Mouse (Mus musculus) cerebellum, adult 2 months (tissue): ENCODE results near the gene Drc7. TPM values are rescaled to one million over a fixed set of nuclear protein-coding genes. Genes with fewer than 3 reads are reported as not detected.
"Not testable (repeated sequence)": the region's sequence is repeated elsewhere in the genome, so short reads cannot be mapped to it uniquely, and the experiment has no call there.

Experiments used
- DNase-seq, 2 experiments: peaks; one replicate each; pipeline ENCODE4 v3.0.0; 2021
- H3K27ac ChIP-seq: fragments of 200-500 bp; 2 replicates; pipeline ENCODE4 v1.5.1; 2012; ENCODE audit warnings: low read length, control low read depth, inconsistent platforms; ENCODE audit not compliant: insufficient read depth
- H3K27me3 ChIP-seq: fragments of 200-500 bp; 2 replicates; pipeline ENCODE4 v1.6.1; 2012; ENCODE audit warnings: inconsistent platforms, mild to moderate bottlenecking, low read length, moderate library complexity; ENCODE audit not compliant: control insufficient read depth, insufficient read depth
- H3K4me1 ChIP-seq: fragments of 200-500 bp; 2 replicates; pipeline ENCODE4 v1.6.1; 2011; ENCODE audit warnings: low read length; ENCODE audit not compliant: control insufficient read depth, insufficient read depth
- H3K4me3 ChIP-seq: fragments of 200-500 bp; replicated peaks from 2 replicates; pipeline ENCODE3; 2011; ENCODE audit warnings: mild to moderate bottlenecking, low read depth, low read length, control low read depth; ENCODE audit not compliant: insufficient read depth
- CTCF ChIP-seq: fragments of 200-500 bp; IDR thresholded peaks from 2 replicates; pipeline ENCODE4 v1.5.1; 2011; ENCODE audit warnings: low read depth, mild to moderate bottlenecking, control low read depth, low read length, moderate library complexity, borderline replicate concordance; ENCODE audit not compliant: insufficient read depth
- POLR2A ChIP-seq: fragments of 200-500 bp; IDR thresholded peaks from 2 replicates; pipeline ENCODE4 v1.6.1; 2011; ENCODE audit warnings: low read length, control low read depth, borderline replicate concordance; ENCODE audit not compliant: insufficient read depth
- WGBS: fragments of 180-500 bp; shearing (Covaris S2); methylation state at CpG from one replicate; pipeline ENCODE4 v1.1.7; 2018; 5-methylcytosine and 5-hydroxymethylcytosine counted together
- polyA plus RNA-seq: library from polyadenylated mRNA; depleted of rRNA; stranded (reverse); fragments of >200 nt; gene quantifications from 2 replicates; pipeline ENCODE4 v1.2.3, GENCODE M21; 2012

The Drc7 gene
- polyA plus RNA-seq, 1 experiment = 2.2 TPM

DNA sequence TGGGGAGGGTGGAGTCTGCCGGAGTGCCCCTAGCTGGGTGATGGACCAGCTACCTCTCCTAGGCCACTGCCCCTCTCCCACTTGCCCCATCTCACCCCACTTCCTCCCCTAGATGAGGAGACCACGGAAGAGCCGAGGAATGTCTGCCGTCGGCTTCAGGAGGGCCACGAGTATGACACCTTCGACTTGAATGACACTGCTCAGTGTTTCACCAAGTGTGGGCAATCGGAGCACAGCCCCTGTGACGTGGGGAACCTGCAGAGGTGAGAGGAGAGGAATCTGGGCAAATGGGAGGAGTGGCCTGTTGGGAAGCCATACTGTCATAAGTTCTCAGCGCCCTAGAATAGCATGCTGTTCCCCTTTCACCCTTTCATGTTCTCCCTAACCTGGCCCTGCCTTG is 34.1 kb upstream of the Drc7 start:
- no peak overlapping the region for H3K4me3 ChIP-seq
- H3K27me3 ChIP-seq = no peaks in the 10 kb centered on the region
- H3K4me1 ChIP-seq = no peaks in the 10 kb centered on the region
- no peak for TF ChIP-seq CTCF
- TF ChIP-seq POLR2A = no peak
- no peak for DNase-seq
- 85% methylated on average over 10 of the region's 10 CpGs for WGBS
- no peak overlapping the region for H3K27ac ChIP-seq

GRCm38 (mm10) chr8:95023201-95023600 is 31.7 kb upstream of the Drc7 start:
- H3K27ac ChIP-seq = no peak overlapping the region
- 31% methylated on average over 8 of the region's 8 CpGs for WGBS
- no peaks in the 10 kb centered on the region for H3K27me3 ChIP-seq
- H3K4me3 ChIP-seq = no peak overlapping the region
- no peaks in the 10 kb centered on the region for H3K4me1 ChIP-seq
- no peak for TF ChIP-seq POLR2A
- TF ChIP-seq CTCF = no peak
- DNase-seq = no peak

- no peak for DNase-seq
- no peak for TF ChIP-seq CTCF
- TF ChIP-seq POLR2A = no peak
- H3K27ac ChIP-seq = no peak overlapping the region
- H3K4me3 ChIP-seq = no peak overlapping the region
- no peaks in the 10 kb centered on the region for H3K27me3 ChIP-seq
- H3K4me1 ChIP-seq = no peaks in the 10 kb centered on the region
- 80% methylated on average over 4 of the region's 4 CpGs for WGBS
Measured at GRCm38 (mm10) chr8:95024387-95024786, 30.5 kb upstream of the Drc7 start.

GRCm38 (mm10) chr8:95025421-95025820 is 29.5 kb upstream of the Drc7 start:
- WGBS = 70% methylated on average over 2 of the region's 2 CpGs
- no peaks in the 10 kb centered on the region for H3K27me3 ChIP-seq
- TF ChIP-seq CTCF (peak; percentile 46; the same call in 1 of the 2 replicates), POLR2A (no peak)
- no peaks in the 10 kb centered on the region for H3K4me1 ChIP-seq
- H3K27ac ChIP-seq = no peak overlapping the region
- no peak for DNase-seq
- H3K4me3 ChIP-seq = no peak overlapping the region

DNA sequence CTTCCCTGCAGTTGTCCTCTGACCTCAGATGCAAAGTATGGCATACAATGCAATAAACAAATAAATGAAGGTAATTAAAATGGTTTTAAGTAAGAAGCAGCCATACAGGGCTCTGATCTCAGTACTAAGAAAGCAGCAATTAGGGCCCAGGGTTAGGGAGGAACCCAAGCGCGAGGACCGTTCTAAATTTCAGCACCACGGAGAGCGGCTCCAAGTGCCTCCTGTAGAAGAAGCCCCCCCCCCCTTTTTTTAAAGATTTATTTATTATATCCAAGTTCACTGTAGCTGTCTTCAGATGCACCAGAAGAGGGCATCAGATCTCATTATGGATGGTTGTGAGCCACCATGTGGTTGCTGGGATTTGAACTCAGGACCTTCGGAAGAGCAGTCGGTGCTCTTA is 26.5 kb upstream of the Drc7 start:
- DNase-seq, H3K27me3 ChIP-seq, H3K27ac ChIP-seq, H3K4me3 ChIP-seq, H3K4me1 ChIP-seq: not testable (repeated sequence)
- WGBS = 56% methylated on average over 7 of the region's 7 CpGs

DNA sequence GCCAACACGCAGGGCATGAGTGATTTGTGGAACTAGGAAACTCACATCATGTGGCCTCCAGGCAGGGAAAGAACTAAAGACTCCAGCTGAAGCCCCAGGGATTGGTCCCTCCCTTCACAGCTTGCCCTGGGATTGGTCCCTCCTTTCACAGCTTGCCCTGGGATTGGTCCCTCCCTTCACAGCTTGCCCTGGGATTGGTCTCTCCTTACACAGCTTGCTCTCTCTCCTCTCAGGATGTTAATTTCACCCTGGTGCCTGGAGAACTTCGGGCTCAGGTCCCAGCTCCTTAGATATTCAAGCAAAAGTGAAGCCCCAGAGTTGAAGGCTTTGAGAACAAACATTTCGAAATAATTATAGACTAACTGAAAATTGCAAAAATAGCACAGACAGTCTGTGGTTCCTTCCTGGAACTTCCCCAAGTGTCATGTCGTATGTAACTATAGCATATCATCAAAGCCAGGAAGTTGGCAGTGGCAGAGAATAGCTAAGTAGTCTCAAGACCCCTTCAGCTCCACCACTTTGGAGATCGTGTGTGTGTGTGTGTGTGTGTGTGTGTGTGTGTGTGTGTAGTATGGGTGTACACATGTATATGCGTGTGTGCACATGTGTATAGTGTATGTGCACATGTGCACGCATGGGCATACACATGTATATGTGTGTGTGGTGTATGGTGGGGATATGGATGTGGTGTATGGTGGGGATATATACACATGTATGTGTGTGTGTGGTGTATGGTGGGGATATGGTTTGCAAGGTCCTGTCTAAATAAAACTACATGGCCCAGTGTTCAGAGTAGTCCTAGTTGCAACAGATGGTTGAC is 17.6 kb upstream of the Drc7 start:
- no peak for TF ChIP-seq POLR2A
- no peak for TF ChIP-seq CTCF
- Histone ChIP-seq H3K27ac (no peak overlapping the region), H3K27me3 (no peaks in the 10 kb centered on the region), H3K4me3 (no peak overlapping the region), H3K4me1 (no peaks in the 10 kb centered on the region)
- WGBS = 43% methylated on average over 7 of the region's 7 CpGs
- DNase-seq = no peak

DNA sequence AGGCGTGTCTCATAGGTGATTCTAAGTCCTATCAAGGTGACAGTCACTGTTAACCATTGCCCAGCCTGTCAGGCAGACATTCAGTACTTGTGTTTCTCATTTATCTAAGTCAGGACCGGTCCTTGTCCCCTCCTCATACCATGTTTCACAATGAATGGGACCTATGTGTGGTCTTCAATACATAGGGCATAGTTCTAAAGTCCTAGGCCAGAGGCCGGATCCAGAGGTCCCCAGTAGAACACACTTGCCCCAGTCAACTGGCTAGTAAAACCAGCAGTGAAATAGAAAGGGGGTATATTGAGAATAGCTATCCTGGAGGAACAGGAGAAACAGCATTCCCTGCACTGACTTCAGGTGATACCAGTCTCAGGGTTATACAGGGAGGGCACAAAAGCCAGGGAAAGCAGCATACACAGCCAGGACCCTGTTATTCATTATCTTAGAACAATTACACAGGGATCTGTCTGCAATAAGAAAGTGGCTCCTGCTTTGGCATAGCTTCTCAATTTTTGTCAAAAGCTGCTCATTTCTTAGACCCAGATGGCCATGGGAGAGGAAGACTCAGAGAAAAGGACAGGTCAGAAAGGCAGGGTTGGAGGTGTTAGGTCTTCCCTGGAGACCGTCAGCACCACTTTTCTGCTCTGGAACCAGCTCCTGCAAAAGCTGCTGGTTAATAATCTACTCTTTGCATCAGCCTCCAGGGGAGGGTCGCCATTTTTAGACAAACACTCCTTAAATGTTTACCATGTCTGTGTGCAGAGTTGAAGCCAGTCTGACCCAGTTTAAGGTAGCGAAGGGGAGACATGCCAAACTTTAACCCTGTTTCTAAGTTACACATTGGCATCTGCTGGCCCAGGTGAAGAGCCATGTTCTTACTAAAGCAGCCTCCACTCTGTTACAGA is 12.8 kb upstream of the Drc7 start:
- Histone ChIP-seq H3K4me1 (no peaks in the 10 kb centered on the region), H3K4me3 (no peak overlapping the region), H3K27me3 (no peaks in the 10 kb centered on the region; the same call in 1 of the 2 replicates), H3K27ac (no peak overlapping the region)
- 73% methylated on average over 6 of the region's 6 CpGs for WGBS
- no peak for DNase-seq
- TF ChIP-seq POLR2A (no peak), CTCF (no peak)

DNA sequence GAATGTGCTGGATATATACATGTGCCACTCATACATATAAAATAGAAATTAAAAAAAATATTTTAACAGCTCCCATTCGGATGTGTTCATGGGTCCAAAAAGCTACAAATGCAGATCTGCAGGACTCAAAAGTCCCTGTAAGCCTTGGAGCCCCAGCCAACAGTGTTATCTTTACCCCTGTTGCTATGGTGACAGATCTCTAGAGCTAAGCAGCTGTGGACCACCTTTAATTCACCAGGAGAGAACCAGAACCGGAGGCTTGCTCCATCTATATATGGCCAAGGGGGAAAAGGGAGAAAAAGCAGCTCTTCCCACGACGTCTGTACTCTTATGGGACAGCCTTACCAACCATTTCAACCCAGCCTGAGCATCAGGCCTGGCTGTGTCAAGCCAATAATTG is 10.1 kb upstream of the Drc7 start:
- H3K27me3 ChIP-seq = no peaks in the 10 kb centered on the region; the same call in 1 of the 2 replicates
- no peak for DNase-seq
- no peaks in the 10 kb centered on the region for H3K4me1 ChIP-seq
- TF ChIP-seq CTCF (no peak), POLR2A (no peak)
- H3K27ac ChIP-seq = no peak overlapping the region
- no peak overlapping the region for H3K4me3 ChIP-seq
- 68% methylated on average over 4 of the region's 4 CpGs for WGBS
